Mouse (Mus musculus): ENCODE measurements around the gene Gabrb1. TPM values are rescaled to one million over a fixed set of nuclear protein-coding genes. Genes with fewer than 3 reads are reported as not detected.

Gene Gabrb1
- polyA plus RNA-seq, 1 experiment from 2014 or later: 0.09 TPM

- Histone ChIP-seq H3K36me3 (ENCODE audit: control insufficient read depth, insufficient read depth, low read length) (no peaks in the 10 kb centered on the region), H3K27ac (ENCODE audit: low read depth, low read length) (no peak overlapping the region), H3K4me2 (replicated peaks; ENCODE audit: low read depth, low read length) (no peak overlapping the region), H3K9me3 (ENCODE audit: control insufficient read depth, low read length) (no peaks in the 10 kb centered on the region), H3K4me1 (ENCODE audit: control insufficient read depth, insufficient read depth, low read length) (no peaks in the 10 kb centered on the region), H3K9ac (ENCODE audit: low read depth, low read length) (no peak overlapping the region), H3K4me3 (ENCODE audit: low read length) (no peak overlapping the region), H3K27me3 (ENCODE audit: control insufficient read depth, insufficient read depth, low read length) (no peaks in the 10 kb centered on the region)
- WGBS: 93% methylated on average over 6 of the region's 6 CpGs
- no peak for ATAC-seq (ENCODE audit: low FRiP score, low TSS enrichment)
Measured at GRCm38 (mm10) chr5:71761105-71761504, 103.2 kb downstream of the Gabrb1 start.

DNA sequence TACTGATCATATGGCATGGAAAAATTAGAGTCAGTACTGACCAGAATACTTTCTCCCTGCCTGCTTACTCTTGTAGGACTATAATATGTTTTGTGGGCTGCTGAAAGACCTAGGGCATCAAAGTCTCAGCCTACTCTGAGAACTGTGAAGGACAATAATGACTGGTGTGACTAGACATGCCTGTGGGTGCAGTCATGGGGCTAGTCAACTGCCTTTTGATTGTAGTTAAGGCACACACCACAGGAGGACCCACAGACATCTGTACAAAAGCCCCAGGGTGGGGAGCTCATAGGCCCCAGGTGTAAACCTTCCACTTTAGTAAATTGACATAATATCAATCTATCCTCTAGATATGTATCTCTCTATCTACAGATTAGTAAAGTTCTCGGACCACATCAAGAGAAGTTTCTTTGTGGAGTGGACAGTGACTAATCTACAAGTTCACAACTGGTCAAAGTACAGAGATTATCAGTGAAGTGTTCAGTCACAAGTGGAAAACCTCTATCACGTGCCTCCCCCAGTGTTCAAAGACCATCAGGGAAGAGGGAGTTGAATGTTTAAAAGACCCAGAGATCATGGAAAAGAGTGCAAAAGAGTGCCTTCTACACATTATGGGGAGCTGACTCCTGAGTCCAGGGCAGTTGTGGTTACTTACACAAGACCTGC is 123.7 kb downstream of the Gabrb1 start:
- Histone ChIP-seq H3K4me2 (replicated peaks; ENCODE audit: low read depth, low read length) (no peak overlapping the region), H3K4me3 (ENCODE audit: low read length) (no peak overlapping the region), H3K27me3 (ENCODE audit: control insufficient read depth, insufficient read depth, low read length) (no peaks in the 10 kb centered on the region), H3K36me3 (ENCODE audit: control insufficient read depth, insufficient read depth, low read length) (no peaks in the 10 kb centered on the region), H3K4me1 (ENCODE audit: control insufficient read depth, insufficient read depth, low read length) (no peaks in the 10 kb centered on the region), H3K9me3 (ENCODE audit: control insufficient read depth, low read length) (no peaks in the 10 kb centered on the region), H3K27ac (ENCODE audit: low read depth, low read length) (no peak overlapping the region), H3K9ac (ENCODE audit: low read depth, low read length) (no peak overlapping the region)
- WGBS: 78% methylated on average over 2 of the region's 2 CpGs
- no peak for ATAC-seq (ENCODE audit: low FRiP score, low TSS enrichment)

GRCm38 (mm10) chr5:71822862-71823261 is 164.9 kb downstream of the Gabrb1 start:
- no peak overlapping the region for H3K27ac ChIP-seq (ENCODE audit: low read depth, low read length)
- H3K27me3 ChIP-seq (ENCODE audit: control insufficient read depth, insufficient read depth, low read length): no peaks in the 10 kb centered on the region
- 58% methylated on average over 1 of the region's 1 CpGs for WGBS
- no peak overlapping the region for H3K4me3 ChIP-seq (ENCODE audit: low read length)
- H3K4me2 ChIP-seq (replicated peaks; ENCODE audit: low read depth, low read length): no peak overlapping the region
- no peaks in the 10 kb centered on the region for H3K4me1 ChIP-seq (ENCODE audit: control insufficient read depth, insufficient read depth, low read length)
- no peaks in the 10 kb centered on the region for H3K36me3 ChIP-seq (ENCODE audit: control insufficient read depth, insufficient read depth, low read length)
- H3K9me3 ChIP-seq (ENCODE audit: control insufficient read depth, low read length): no peaks in the 10 kb centered on the region
- H3K9ac ChIP-seq (ENCODE audit: low read depth, low read length): no peak overlapping the region
- ATAC-seq (ENCODE audit: low FRiP score, low TSS enrichment): no peak

DNA sequence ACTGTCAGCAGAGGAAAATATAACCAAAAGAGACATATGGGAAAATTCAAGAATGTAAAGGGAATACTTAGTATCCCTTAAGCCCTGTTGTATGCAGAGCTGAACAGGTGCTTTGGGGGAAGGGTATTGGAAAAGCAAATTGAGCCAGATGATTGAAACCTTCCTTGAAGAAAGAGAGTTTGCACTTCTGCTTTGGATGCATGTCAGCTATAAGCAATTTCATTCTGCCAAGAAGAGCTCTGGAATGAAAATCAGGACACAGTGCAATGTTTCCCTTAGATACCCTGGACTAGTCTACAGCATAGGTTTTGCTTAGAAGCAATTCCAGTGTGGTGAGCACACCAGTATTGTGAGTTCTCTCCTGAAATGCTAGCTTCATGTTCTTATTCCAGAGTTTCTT is 170.4 kb downstream of the Gabrb1 start:
- H3K9ac ChIP-seq (ENCODE audit: low read depth, low read length): no peak overlapping the region
- H3K36me3 ChIP-seq (ENCODE audit: control insufficient read depth, insufficient read depth, low read length): no peaks in the 10 kb centered on the region
- no peak for ATAC-seq (ENCODE audit: low FRiP score, low TSS enrichment)

GRCm38 (mm10) chr5:71828996-71829395 is 171.1 kb downstream of the Gabrb1 start:
- Histone ChIP-seq H3K4me1 (ENCODE audit: control insufficient read depth, insufficient read depth, low read length) (no peaks in the 10 kb centered on the region), H3K9ac (ENCODE audit: low read depth, low read length) (no peak overlapping the region)

More for the DNA sequence above, 170.4 kb downstream of the Gabrb1 start:
- Histone ChIP-seq H3K4me3 (ENCODE audit: low read length) (no peak overlapping the region), H3K27me3 (ENCODE audit: control insufficient read depth, insufficient read depth, low read length) (no peaks in the 10 kb centered on the region), H3K4me1 (ENCODE audit: control insufficient read depth, insufficient read depth, low read length) (no peaks in the 10 kb centered on the region), H3K4me2 (replicated peaks; ENCODE audit: low read depth, low read length) (no peak overlapping the region), H3K9me3 (ENCODE audit: control insufficient read depth, low read length) (no peaks in the 10 kb centered on the region), H3K27ac (ENCODE audit: low read depth, low read length) (no peak overlapping the region)

DNA sequence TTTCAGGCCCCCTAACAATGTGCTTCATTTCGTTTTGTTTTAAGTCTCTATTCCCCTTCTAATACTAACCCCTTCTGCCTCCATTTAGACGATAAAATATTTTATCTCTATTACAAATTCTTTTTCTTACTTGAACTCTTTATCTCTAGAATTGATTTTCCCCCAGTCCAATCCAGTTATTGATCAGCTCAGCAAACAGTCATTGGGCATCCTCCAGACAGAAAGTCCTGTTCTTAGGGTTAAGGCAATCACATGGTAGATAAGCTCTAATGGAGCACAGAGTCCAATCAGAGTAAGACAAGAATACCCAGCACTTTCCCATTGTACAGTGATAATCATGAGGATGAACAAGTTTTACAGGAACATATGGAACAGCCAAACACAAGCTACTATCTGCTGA is 172.4 kb downstream of the Gabrb1 start:
- no peak overlapping the region for H3K9ac ChIP-seq (ENCODE audit: low read depth, low read length)
- H3K9me3 ChIP-seq (ENCODE audit: control insufficient read depth, low read length): no peaks in the 10 kb centered on the region
- no peak overlapping the region for H3K4me3 ChIP-seq (ENCODE audit: low read length)
- 87% methylated on average over 2 of the region's 2 CpGs for WGBS
- H3K4me1 ChIP-seq (ENCODE audit: control insufficient read depth, insufficient read depth, low read length): no peaks in the 10 kb centered on the region
- H3K27ac ChIP-seq (ENCODE audit: low read depth, low read length): no peak overlapping the region
- ATAC-seq (ENCODE audit: low FRiP score, low TSS enrichment): no peak
- no peaks in the 10 kb centered on the region for H3K36me3 ChIP-seq (ENCODE audit: control insufficient read depth, insufficient read depth, low read length)
- no peaks in the 10 kb centered on the region for H3K27me3 ChIP-seq (ENCODE audit: control insufficient read depth, insufficient read depth, low read length)
- H3K4me2 ChIP-seq (replicated peaks; ENCODE audit: low read depth, low read length): no peak overlapping the region

More at GRCm38 (mm10) chr5:71828996-71829395, 171.1 kb downstream of the Gabrb1 start:
- no peak overlapping the region for H3K4me2 ChIP-seq (replicated peaks; ENCODE audit: low read depth, low read length)
- H3K9me3 ChIP-seq (ENCODE audit: control insufficient read depth, low read length): no peaks in the 10 kb centered on the region
- H3K4me3 ChIP-seq (ENCODE audit: low read length): no peak overlapping the region
- H3K27ac ChIP-seq (ENCODE audit: low read depth, low read length): no peak overlapping the region
- 72% methylated on average over 1 of the region's 1 CpGs for WGBS
- no peaks in the 10 kb centered on the region for H3K36me3 ChIP-seq (ENCODE audit: control insufficient read depth, insufficient read depth, low read length)
- H3K27me3 ChIP-seq (ENCODE audit: control insufficient read depth, insufficient read depth, low read length): no peaks in the 10 kb centered on the region
- no peak for ATAC-seq (ENCODE audit: low FRiP score, low TSS enrichment)

GRCm38 (mm10) chr5:71842241-71842640 is 184.3 kb downstream of the Gabrb1 start:
- no peak overlapping the region for H3K9ac ChIP-seq (ENCODE audit: low read depth, low read length)
- no peaks in the 10 kb centered on the region for H3K4me1 ChIP-seq (ENCODE audit: control insufficient read depth, insufficient read depth, low read length)
- H3K27me3 ChIP-seq (ENCODE audit: control insufficient read depth, insufficient read depth, low read length): no peaks in the 10 kb centered on the region
- H3K27ac ChIP-seq (ENCODE audit: low read depth, low read length): no peak overlapping the region
- H3K9me3 ChIP-seq (ENCODE audit: control insufficient read depth, low read length): no peaks in the 10 kb centered on the region
- ATAC-seq (ENCODE audit: low FRiP score, low TSS enrichment): no peak
- no peak overlapping the region for H3K4me2 ChIP-seq (replicated peaks; ENCODE audit: low read depth, low read length)
- no peaks in the 10 kb centered on the region for H3K36me3 ChIP-seq (ENCODE audit: control insufficient read depth, insufficient read depth, low read length)
- H3K4me3 ChIP-seq (ENCODE audit: low read length): no peak overlapping the region

- Histone ChIP-seq H3K36me3 (ENCODE audit: control insufficient read depth, insufficient read depth, low read length) (no peaks in the 10 kb centered on the region), H3K9me3 (ENCODE audit: control insufficient read depth, low read length) (no peaks in the 10 kb centered on the region), H3K27me3 (ENCODE audit: control insufficient read depth, insufficient read depth, low read length) (no peaks in the 10 kb centered on the region), H3K4me3 (ENCODE audit: low read length) (no peak overlapping the region), H3K9ac (ENCODE audit: low read depth, low read length) (no peak overlapping the region), H3K4me2 (replicated peaks; ENCODE audit: low read depth, low read length) (no peak overlapping the region), H3K4me1 (ENCODE audit: control insufficient read depth, insufficient read depth, low read length) (no peaks in the 10 kb centered on the region), H3K27ac (ENCODE audit: low read depth, low read length) (no peak overlapping the region)
- ATAC-seq (ENCODE audit: low FRiP score, low TSS enrichment): no peak
- WGBS: 93% methylated on average over 2 of the region's 2 CpGs
Measured at GRCm38 (mm10) chr5:71898214-71898613, 240.3 kb downstream of the Gabrb1 start.

DNA sequence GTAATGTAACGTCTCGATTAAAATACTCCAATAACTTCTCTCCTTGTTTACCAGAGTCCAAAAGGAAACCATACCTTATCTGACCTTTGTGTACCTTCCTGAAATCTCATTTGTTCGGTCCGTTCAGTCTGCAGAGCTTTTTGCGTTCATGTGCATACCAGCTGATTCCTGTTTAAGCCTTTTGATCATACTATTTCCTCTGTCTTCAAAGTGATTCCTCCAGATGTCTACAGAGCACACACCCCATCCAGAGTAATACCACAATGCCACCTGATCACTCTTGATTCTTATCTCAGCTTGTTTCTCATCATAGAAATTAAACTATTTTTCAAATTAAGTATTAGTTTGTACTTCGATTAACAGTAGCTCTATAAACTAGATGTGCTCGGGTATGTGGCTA is 245.5 kb downstream of the Gabrb1 start:
- H3K9ac ChIP-seq (ENCODE audit: low read depth, low read length): no peak overlapping the region
- WGBS: 84% methylated on average over 7 of the region's 7 CpGs
- no peak overlapping the region for H3K27ac ChIP-seq (ENCODE audit: low read depth, low read length)
- H3K27me3 ChIP-seq (ENCODE audit: control insufficient read depth, insufficient read depth, low read length): no peaks in the 10 kb centered on the region
- ATAC-seq (ENCODE audit: low FRiP score, low TSS enrichment): no peak
- no peaks in the 10 kb centered on the region for H3K9me3 ChIP-seq (ENCODE audit: control insufficient read depth, low read length)
- no peaks in the 10 kb centered on the region for H3K4me1 ChIP-seq (ENCODE audit: control insufficient read depth, insufficient read depth, low read length)
- no peak overlapping the region for H3K4me2 ChIP-seq (replicated peaks; ENCODE audit: low read depth, low read length)
- H3K36me3 ChIP-seq (ENCODE audit: control insufficient read depth, insufficient read depth, low read length): no peaks in the 10 kb centered on the region
- H3K4me3 ChIP-seq (ENCODE audit: low read length): no peak overlapping the region
